Mouse (Mus musculus) hindbrain, postnatal 0 days (tissue): ENCODE measurements around the gene Lifr. TPM values are rescaled to one million over a fixed set of nuclear protein-coding genes. Genes with fewer than 3 reads are reported as not detected.

Source experiments
- ATAC-seq: fragments of 200-750 bp; cut with Nextera tagmentation; 2 replicates; pipeline ENCODE4 v1.8.0; 2017; ENCODE audit warnings: mild to moderate bottlenecking, moderate TSS enrichment, moderate library complexity
- DNase-seq: peaks from one replicate; pipeline ENCODE4 v3.0.0-alpha.2; 2015; ENCODE audit warnings: low spot score
- H3K27ac ChIP-seq: fragments of 300-500 bp; sonication (generic); 2 replicates; pipeline ENCODE4 v1.5.1; 2014; ENCODE audit warnings: mild to moderate bottlenecking
- H3K27me3 ChIP-seq: fragments of 300-500 bp; sonication (generic); 2 replicates; pipeline ENCODE4 v1.6.1; 2014; ENCODE audit warnings: low read length, mixed read lengths; ENCODE audit not compliant: insufficient read depth
- H3K36me3 ChIP-seq: fragments of 300-500 bp; sonication (generic); 2 replicates; pipeline ENCODE4 v1.6.1; 2014; ENCODE audit warnings: low read length, mixed read lengths; ENCODE audit not compliant: insufficient read depth
- H3K4me1 ChIP-seq: fragments of 300-500 bp; sonication (generic); 2 replicates; pipeline ENCODE4 v1.6.1; 2014; ENCODE audit warnings: antibody characterized with exemption, low read length, mixed read lengths; ENCODE audit not compliant: insufficient read depth
- H3K4me2 ChIP-seq: fragments of 300-500 bp; sonication (generic); 2 replicates; pipeline ENCODE4 v1.6.1; 2014; ENCODE audit warnings: low read depth, mild to moderate bottlenecking, low read length, moderate library complexity, mixed read lengths
- H3K4me3 ChIP-seq: fragments of 300-500 bp; sonication (generic); 2 replicates; pipeline ENCODE4 v1.5.1; 2014; ENCODE audit warnings: low read length
- H3K9ac ChIP-seq: fragments of 300-500 bp; sonication (generic); replicated peaks from 2 replicates; pipeline ENCODE4 v1.6.1; 2014; ENCODE audit warnings: mild to moderate bottlenecking, low read length, moderate library complexity, mixed read lengths
- H3K9me3 ChIP-seq: fragments of 300-500 bp; sonication (generic); 2 replicates; pipeline ENCODE4 v1.6.1; 2016; ENCODE audit warnings: low read length, mixed read lengths
- CTCF ChIP-seq: IDR thresholded peaks from 2 replicates; pipeline ENCODE4 v1.5.1; 2016; ENCODE audit warnings: antibody characterized with exemption, control low read depth, low read depth
- WGBS: fragments of 180-500 bp; shearing (Covaris S2); extraction: QIAGEN DNeasy Blood & Tissue Kit; methylation state at CpG from one replicate; pipeline ENCODE4 v1.1.7; 2014; 5-methylcytosine and 5-hydroxymethylcytosine counted together
- polyA plus RNA-seq: library from polyadenylated mRNA; unstranded; fragments of >200 nt; fragmentation: Nextera tagmentation; extraction: Ambion mirVana; gene quantifications from 2 replicates; pipeline ENCODE4 v1.2.1, GENCODE M21; 2015
- total RNA-seq: library from RNA; depleted of rRNA; stranded (reverse); fragments of >200 nt; gene quantifications from 2 replicates; pipeline ENCODE4 v1.2.3, GENCODE M21; 2014

Lifr gene
- total and polyA plus RNA-seq, 2 experiments from 2014 or later, result 19.6 to 38.4 TPM

GRCm38 (mm10) chr15:7143689-7144170 is 53.3 kb downstream of the Lifr start:
- TF ChIP-seq CTCF, result no peak
- 68% methylated on average over 15 of the region's 15 CpGs for WGBS
- Histone ChIP-seq H3K4me3 (no peak overlapping the region), H3K36me3 (no peaks in the 10 kb centered on the region), H3K27me3 (no peaks in the 10 kb centered on the region), H3K4me2 (no peak overlapping the region), H3K27ac (no peak overlapping the region), H3K4me1 (peaks cover 15% of the 10 kb centered on the region; the same call in 1 of the 2 replicates), H3K9ac (no peak overlapping the region), H3K9me3 (no peaks in the 10 kb centered on the region)
- DNase-seq (no peak), ATAC-seq (no peak)

GRCm38 (mm10) chr15:7144542-7144941 is 54.1 kb downstream of the Lifr start:
- no peak overlapping the region for H3K9ac ChIP-seq
- no peak for ATAC-seq
- WGBS, result 47% methylated on average over 3 of the region's 3 CpGs

GRCm38 (mm10) chr15:7144942-7145341 is 54.5 kb downstream of the Lifr start:
- DNase-seq, result peak; percentile 62
- peaks cover 15% of the 10 kb centered on the region; the same call in 1 of the 2 replicates for H3K4me1 ChIP-seq
- H3K9ac ChIP-seq, result no peak overlapping the region
- no peaks in the 10 kb centered on the region for H3K9me3 ChIP-seq
- H3K27me3 ChIP-seq, result no peaks in the 10 kb centered on the region
- peak overlapping the region; percentile 23; the same call in 1 of the 2 replicates for H3K4me2 ChIP-seq
- no peak for TF ChIP-seq CTCF
- no peaks in the 10 kb centered on the region for H3K36me3 ChIP-seq
- peak; percentile 44; the same call in 1 of the 2 replicates for ATAC-seq
- WGBS, result 58% methylated on average over 9 of the region's 9 CpGs
- H3K4me3 ChIP-seq, result no peak overlapping the region
- H3K27ac ChIP-seq, result peak overlapping the region; percentile 29

More at GRCm38 (mm10) chr15:7144542-7144941, 54.1 kb downstream of the Lifr start:
- Histone ChIP-seq H3K27ac (peak overlapping the region; percentile 29), H3K36me3 (no peaks in the 10 kb centered on the region), H3K27me3 (no peaks in the 10 kb centered on the region), H3K9me3 (no peaks in the 10 kb centered on the region), H3K4me1 (peaks cover 15% of the 10 kb centered on the region; the same call in 1 of the 2 replicates), H3K4me3 (no peak overlapping the region), H3K4me2 (no peak overlapping the region)
- no peak for DNase-seq
- TF ChIP-seq CTCF, result no peak

GRCm38 (mm10) chr15:7145555-7145954 is 55.1 kb downstream of the Lifr start:
- no peak for TF ChIP-seq CTCF
- no peaks in the 10 kb centered on the region for H3K36me3 ChIP-seq
- no peaks in the 10 kb centered on the region for H3K9me3 ChIP-seq
- 0 out of 2 replicates have a peak overlapping the region, but pooled peaks have one; percentile 23 for H3K4me2 ChIP-seq
- no peaks in the 10 kb centered on the region for H3K27me3 ChIP-seq
- ATAC-seq (no peak), DNase-seq (peak; percentile 34)
- H3K9ac ChIP-seq, result no peak overlapping the region
- 45% methylated on average over 5 of the region's 5 CpGs for WGBS
- peaks cover 15% of the 10 kb centered on the region; the same call in 1 of the 2 replicates for H3K4me1 ChIP-seq
- H3K4me3 ChIP-seq, result no peak overlapping the region
- H3K27ac ChIP-seq, result peak overlapping the region; percentile 29; the same call in 1 of the 2 replicates

- Histone ChIP-seq H3K9me3 (no peaks in the 10 kb centered on the region), H3K4me2 (no peak overlapping the region), H3K36me3 (no peaks in the 10 kb centered on the region), H3K4me1 (peaks cover 15% of the 10 kb centered on the region; the same call in 1 of the 2 replicates), H3K9ac (no peak overlapping the region), H3K27me3 (no peaks in the 10 kb centered on the region), H3K27ac (no peak overlapping the region), H3K4me3 (no peak overlapping the region)
- 42% methylated on average over 8 of the region's 8 CpGs for WGBS
- TF ChIP-seq CTCF, result no peak
- ATAC-seq (no peak), DNase-seq (peak; percentile 42)
Measured at GRCm38 (mm10) chr15:7146529-7146928, 56.1 kb downstream of the Lifr start.

GRCm38 (mm10) chr15:7149796-7150195 is 59.4 kb downstream of the Lifr start:
- Histone ChIP-seq H3K9ac (no peak overlapping the region), H3K4me3 (no peak overlapping the region), H3K36me3 (no peaks in the 10 kb centered on the region), H3K9me3 (no peaks in the 10 kb centered on the region), H3K27ac (no peak overlapping the region), H3K4me2 (no peak overlapping the region), H3K27me3 (no peaks in the 10 kb centered on the region), H3K4me1 (peaks cover 36% of the 10 kb centered on the region)
- DNase-seq (no peak), ATAC-seq (no peak)
- TF ChIP-seq CTCF, result no peak
- 88% methylated on average over 18 of the region's 18 CpGs for WGBS

- Histone ChIP-seq H3K27me3 (no peaks in the 10 kb centered on the region), H3K4me2 (no peak overlapping the region), H3K36me3 (no peaks in the 10 kb centered on the region), H3K4me3 (no peak overlapping the region), H3K4me1 (peaks cover 28% of the 10 kb centered on the region), H3K27ac (no peak overlapping the region), H3K9ac (no peak overlapping the region), H3K9me3 (no peaks in the 10 kb centered on the region)
- WGBS, result 87% methylated on average over 9 of the region's 9 CpGs
- no peak for DNase-seq
- no peak for TF ChIP-seq CTCF
- ATAC-seq, result no peak
Measured at GRCm38 (mm10) chr15:7150591-7150990, 60.2 kb downstream of the Lifr start.
